Mouse (Mus musculus) stomach, postnatal 0 days (tissue): Measurements from ENCODE around the gene Rapgef1. TPM values are rescaled to one million over a fixed set of nuclear protein-coding genes. Genes with fewer than 3 reads are reported as not detected.

ENCODE experiments used
- ATAC-seq: fragments of 200-750 bp; cut with Nextera tagmentation; 2 replicates; pipeline ENCODE4 v1.8.0; 2017; ENCODE audit not compliant: low FRiP score, low TSS enrichment
- DNase-seq: peaks from one replicate; pipeline ENCODE4 v3.0.0-alpha.2; 2016; ENCODE audit warnings: low spot score
- H3K27ac ChIP-seq: fragments of 300-500 bp; sonication (generic); replicated peaks from 2 replicates; pipeline ENCODE4 v1.5.1; 2014; ENCODE audit warnings: mild to moderate bottlenecking, control low read depth
- H3K27me3 ChIP-seq: fragments of 300-500 bp; sonication (generic); 2 replicates; pipeline ENCODE4 v1.6.1; 2014; ENCODE audit warnings: low read length; ENCODE audit not compliant: control insufficient read depth, insufficient read depth
- H3K36me3 ChIP-seq: fragments of 300-500 bp; sonication (generic); 2 replicates; pipeline ENCODE4 v1.6.1; 2014; ENCODE audit warnings: low read length, mixed read lengths; ENCODE audit not compliant: control insufficient read depth, insufficient read depth
- H3K4me1 ChIP-seq: fragments of 300-500 bp; sonication (generic); replicated peaks from 2 replicates; pipeline ENCODE4 v1.6.1; 2014; ENCODE audit warnings: antibody characterized with exemption; ENCODE audit not compliant: control insufficient read depth, insufficient read depth
- H3K4me2 ChIP-seq: fragments of 300-500 bp; sonication (generic); replicated peaks from 2 replicates; pipeline ENCODE4 v1.6.1; 2014; ENCODE audit warnings: low read depth, mild to moderate bottlenecking, control low read depth, moderate library complexity
- H3K4me3 ChIP-seq: fragments of 300-500 bp; sonication (generic); 2 replicates; pipeline ENCODE4 v1.5.1; 2014; ENCODE audit warnings: low read depth, low read length, control low read depth
- H3K9ac ChIP-seq: fragments of 300-500 bp; sonication (generic); 2 replicates; pipeline ENCODE4 v1.6.1; 2014; ENCODE audit warnings: mild to moderate bottlenecking, low read length, control low read depth, mixed read lengths
- H3K9me3 ChIP-seq: fragments of 300-500 bp; sonication (generic); 2 replicates; pipeline ENCODE4 v1.6.1; 2016; ENCODE audit warnings: low read length; ENCODE audit not compliant: control insufficient read depth
- CTCF ChIP-seq: IDR thresholded peaks from 2 replicates; pipeline ENCODE4 v1.5.1; 2016; ENCODE audit warnings: antibody characterized with exemption, low read depth, mild to moderate bottlenecking, moderate library complexity
- EP300 ChIP-seq: optimal IDR thresholded peaks from 2 replicates; pipeline ENCODE3; 2016; ENCODE audit warnings: antibody characterized with exemption
- WGBS: fragments of 180-500 bp; shearing (Covaris S2); extraction: QIAGEN DNeasy Blood & Tissue Kit; methylation state at CpG from one replicate; pipeline ENCODE4 v1.1.7; 2014; 5-methylcytosine and 5-hydroxymethylcytosine counted together
- polyA plus RNA-seq: library from polyadenylated mRNA; unstranded; fragments of >200 nt; fragmentation: Nextera tagmentation; extraction: Ambion mirVana; gene quantifications from 2 replicates; pipeline ENCODE4 v1.2.1, GENCODE M21; 2015

Gene Rapgef1
- polyA plus RNA-seq, 1 experiment from 2014 or later: 7.2 TPM

DNA sequence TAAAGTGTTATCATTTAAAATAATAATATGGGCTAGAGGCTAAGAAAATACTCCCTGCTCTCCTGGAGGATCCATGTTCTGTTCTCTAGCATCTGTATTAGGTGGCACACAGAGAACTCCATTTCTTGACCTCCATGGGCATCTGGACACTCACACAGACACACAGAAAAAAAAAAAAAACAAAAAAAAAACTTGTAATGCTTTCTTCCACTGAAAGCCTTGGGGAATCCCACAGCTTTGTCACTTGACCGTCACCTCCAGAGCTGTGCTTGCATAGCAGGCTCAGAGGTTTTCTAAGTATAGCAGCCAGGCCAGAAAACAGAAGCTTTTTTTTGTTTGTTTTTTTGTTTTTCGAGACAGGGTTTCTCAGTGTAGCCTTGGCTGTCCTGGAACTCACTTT, 72.7 kb downstream of the Rapgef1 start:
- TF ChIP-seq CTCF: no peak
- no peak for TF ChIP-seq EP300
- Histone ChIP-seq H3K27me3 (no peaks in the 10 kb centered on the region), H3K9me3 (no peaks in the 10 kb centered on the region), H3K4me1 (no peaks in the 10 kb centered on the region), H3K36me3 (peaks cover 11% of the 10 kb centered on the region; the same call in 1 of the 2 replicates), H3K4me2 (no peak overlapping the region), H3K9ac (no peak overlapping the region), H3K4me3 (no peak overlapping the region), H3K27ac (no peak overlapping the region)
- DNase-seq (no peak), ATAC-seq (no peak)
- WGBS: 88% methylated on average over 2 of the region's 2 CpGs

DNA sequence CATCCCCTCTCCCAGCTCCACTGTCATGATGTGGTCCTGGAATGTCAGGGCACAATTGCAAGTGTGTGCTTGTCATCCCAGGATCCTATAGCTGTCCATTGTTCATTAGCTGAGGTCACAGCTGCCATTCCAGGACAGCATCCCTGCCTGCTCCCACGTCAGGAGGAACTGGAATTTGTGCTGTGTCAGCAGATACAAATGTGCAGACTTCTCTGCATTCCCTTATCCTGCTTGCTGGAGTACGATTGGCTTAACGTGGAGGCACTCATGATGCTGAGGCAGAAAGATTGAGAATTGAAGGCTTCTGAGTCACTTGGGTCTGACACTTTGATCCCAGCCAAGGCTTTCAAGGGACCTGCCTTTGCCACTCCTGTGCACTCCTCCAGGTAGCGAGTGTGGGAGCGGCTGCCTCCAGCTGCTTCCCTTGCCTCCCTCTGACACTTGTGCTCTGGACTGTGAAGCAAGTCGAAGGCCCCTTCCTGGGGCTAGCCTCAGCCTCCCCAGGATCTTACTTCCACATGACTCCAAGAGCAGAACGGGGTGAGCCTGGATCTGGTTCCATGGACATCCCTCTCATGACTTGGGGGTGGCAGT, 76.8 kb downstream of the Rapgef1 start:
- Histone ChIP-seq H3K4me1 (no peaks in the 10 kb centered on the region), H3K4me3 (no peak overlapping the region), H3K27ac (no peak overlapping the region), H3K4me2 (no peak overlapping the region), H3K9me3 (no peaks in the 10 kb centered on the region), H3K36me3 (peaks cover 12% of the 10 kb centered on the region; the same call in 1 of the 2 replicates), H3K9ac (no peak overlapping the region), H3K27me3 (no peaks in the 10 kb centered on the region)
- WGBS: 71% methylated on average over 7 of the region's 7 CpGs
- TF ChIP-seq CTCF (no peak), EP300 (no peak)
- ATAC-seq (no peak), DNase-seq (no peak)

GRCm38 (mm10) chr2:29698421-29699290, 79.1 kb downstream of the Rapgef1 start:
- Histone ChIP-seq H3K27me3 (no peaks in the 10 kb centered on the region), H3K4me3 (no peak overlapping the region), H3K27ac (no peak overlapping the region), H3K4me2 (no peak overlapping the region), H3K9ac (no peak overlapping the region), H3K9me3 (no peaks in the 10 kb centered on the region), H3K36me3 (peaks cover 10% of the 10 kb centered on the region; the same call in 1 of the 2 replicates), H3K4me1 (no peaks in the 10 kb centered on the region)
- TF ChIP-seq EP300: no peak
- no peak for TF ChIP-seq CTCF
- no peak for DNase-seq
- ATAC-seq: no peak
- WGBS: 84% methylated on average over 6 of the region's 6 CpGs

DNA sequence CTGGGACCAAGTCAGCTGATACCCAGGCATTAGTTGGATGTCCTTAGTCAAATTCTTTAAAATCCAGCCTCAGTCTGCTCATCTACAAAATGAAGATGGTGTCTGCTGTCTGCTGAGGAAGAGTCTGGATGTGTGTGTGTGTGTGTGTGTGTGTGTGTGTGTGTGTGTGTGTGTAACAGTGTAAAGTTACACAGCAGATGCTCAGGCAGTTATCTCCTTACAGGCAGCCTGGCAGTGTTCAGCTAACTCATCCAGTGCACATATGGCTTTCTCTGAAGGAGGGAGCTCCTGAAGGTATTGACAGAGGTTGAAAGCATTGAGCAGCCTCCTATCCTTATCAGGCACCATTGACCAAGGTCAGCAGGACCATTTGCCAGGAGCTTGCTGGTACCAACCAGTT, 81.4 kb downstream of the Rapgef1 start:
- no peaks in the 10 kb centered on the region for H3K4me1 ChIP-seq
- no peaks in the 10 kb centered on the region for H3K9me3 ChIP-seq
- peaks cover 12% of the 10 kb centered on the region; the same call in 1 of the 2 replicates for H3K36me3 ChIP-seq
- H3K4me2 ChIP-seq: no peak overlapping the region
- no peak overlapping the region for H3K27ac ChIP-seq
- H3K9ac ChIP-seq: no peak overlapping the region
- TF ChIP-seq EP300 (no peak), CTCF (no peak)
- no peak for ATAC-seq
- no peak for DNase-seq
- H3K27me3 ChIP-seq: no peaks in the 10 kb centered on the region
- H3K4me3 ChIP-seq: no peak overlapping the region

GRCm38 (mm10) chr2:29701393-29701792, 81.9 kb downstream of the Rapgef1 start:
- Histone ChIP-seq H3K9me3 (no peaks in the 10 kb centered on the region), H3K4me1 (no peaks in the 10 kb centered on the region), H3K9ac (no peak overlapping the region), H3K27me3 (no peaks in the 10 kb centered on the region), H3K27ac (no peak overlapping the region), H3K4me2 (no peak overlapping the region), H3K36me3 (peaks cover 14% of the 10 kb centered on the region; the same call in 1 of the 2 replicates), H3K4me3 (no peak overlapping the region)
- no peak for TF ChIP-seq CTCF
- TF ChIP-seq EP300: no peak
- no peak for DNase-seq
- WGBS: 80% methylated on average over 6 of the region's 6 CpGs
- no peak for ATAC-seq

GRCm38 (mm10) chr2:29702189-29702588, 82.7 kb downstream of the Rapgef1 start:
- 86% methylated on average over 8 of the region's 8 CpGs for WGBS
- Histone ChIP-seq H3K4me1 (no peaks in the 10 kb centered on the region), H3K27ac (no peak overlapping the region), H3K4me3 (no peak overlapping the region), H3K27me3 (no peaks in the 10 kb centered on the region), H3K36me3 (peaks cover 14% of the 10 kb centered on the region; the same call in 1 of the 2 replicates), H3K9me3 (no peaks in the 10 kb centered on the region), H3K9ac (no peak overlapping the region), H3K4me2 (no peak overlapping the region)
- TF ChIP-seq CTCF (no peak), EP300 (no peak)
- DNase-seq (no peak), ATAC-seq (no peak)
